Mouse (Mus musculus) adrenal gland, adult 8-10 months (tissue): ENCODE data around the gene Olfr96. TPM values are rescaled to one million over a fixed set of nuclear protein-coding genes. Genes with fewer than 3 reads are reported as not detected.

ENCODE experiments used
- DNase-seq: peaks from one replicate; pipeline ENCODE4 v3.0.0; 2022
- total RNA-seq, 4 experiments: library from RNA; stranded (reverse); gene quantifications; 2 replicates each; pipeline ENCODE4 v1.2.4; 2022

The Olfr96 gene
- total RNA-seq, 4 experiments from 2014 or later, result not detected

GRCm38 (mm10) chr17:37275626-37276248 is 55.8 kb downstream of the Olfr96 start:
- DNase-seq, result no peak

Other genes starting within 250 kb of the Olfr96 start
- not detected for gene 2410137M14Rik, start 238.9 kb upstream of the Olfr96 start, total RNA-seq
- gene H2-M5, start 230.6 kb upstream of the Olfr96 start, total RNA-seq, result under 1 TPM in 1 of 4 experiments, not detected in 3; 0.14 TPM
- 1 to 10 TPM; 2.0 to 2.6 (median 2.3) TPM for gene Zfp57, start 219.0 kb upstream of the Olfr96 start, total RNA-seq
- not detected for gene Mog, start 196.7 kb upstream of the Olfr96 start, total RNA-seq
- 10 to 100 TPM; 25.3 to 63.8 (median 50.8) TPM for gene Gabbr1, start 174.2 kb upstream of the Olfr96 start, total RNA-seq
- gene Olfr90, start 131.6 kb upstream of the Olfr96 start, total RNA-seq, result not detected
- gene Olfr91, start 121.9 kb upstream of the Olfr96 start, total RNA-seq, result not detected
- not detected for gene Olfr92, start 100.1 kb upstream of the Olfr96 start, total RNA-seq
- gene Olfr93, start 58.7 kb upstream of the Olfr96 start, total RNA-seq, result not detected
- 1 to 10 TPM in 1 of 4 experiments, under 1 TPM in 2, not detected in 1; 0.31 to 3.1 (median 0.65) TPM for gene Ubd, start 26.3 kb upstream of the Olfr96 start, total RNA-seq
- gene Olfr94, start 19.2 kb upstream of the Olfr96 start, total RNA-seq, result not detected
- not detected for gene Olfr95, start 7.0 kb upstream of the Olfr96 start, total RNA-seq
- not detected for gene Olfr97, start 17.2 kb downstream of the Olfr96 start, total RNA-seq
- gene Olfr98, start 43.6 kb downstream of the Olfr96 start, total RNA-seq, result not detected
- 1 to 10 TPM; 5.5 to 8.0 (median 6.8) TPM for gene H2-M3, start 50.1 kb downstream of the Olfr96 start, total RNA-seq
- not detected for gene Olfr99, start 63.3 kb downstream of the Olfr96 start, total RNA-seq
- gene Olfr101, start 84.2 kb downstream of the Olfr96 start, total RNA-seq, result not detected
- gene Olfr102, start 96.9 kb downstream of the Olfr96 start, total RNA-seq, result not detected
- not detected for gene Olfr103, start 119.6 kb downstream of the Olfr96 start, total RNA-seq
- not detected for gene Olfr104-ps, start 139.4 kb downstream of the Olfr96 start, total RNA-seq
- gene Olfr105-ps, start 158.9 kb downstream of the Olfr96 start, total RNA-seq, result not detected
- gene Olfr106-ps, start 170.2 kb downstream of the Olfr96 start, total RNA-seq, result not detected
- gene Olfr107, start 179.1 kb downstream of the Olfr96 start, total RNA-seq, result not detected
- gene Olfr108, start 225.3 kb downstream of the Olfr96 start, total RNA-seq, result not detected
- not detected for gene Olfr109, start 238.8 kb downstream of the Olfr96 start, total RNA-seq